Mouse (Mus musculus) liver, embryonic 13.5 days (tissue): ENCODE measurements around the gene Pakap. TPM values are rescaled to one million over a fixed set of nuclear protein-coding genes. Genes with fewer than 3 reads are reported as not detected.

Experiments
- ATAC-seq: fragments of 200-750 bp; cut with Nextera tagmentation; 2 replicates; pipeline ENCODE4 v1.8.0; 2017; ENCODE audit warnings: low read depth, mild to moderate bottlenecking, moderate number of reproducible peaks, moderate library complexity
- DNase-seq: peaks from one replicate; pipeline ENCODE4 v3.0.0; 2022
- H3K27ac ChIP-seq: fragments of 300-500 bp; sonication (generic); 2 replicates; pipeline ENCODE4 v1.5.1; 2015; ENCODE audit warnings: moderate library complexity, mild to moderate bottlenecking, inconsistent platforms
- H3K27me3 ChIP-seq: fragments of 300-500 bp; sonication (generic); 2 replicates; pipeline ENCODE4 v1.6.1; 2015; ENCODE audit warnings: mild to moderate bottlenecking, inconsistent platforms
- H3K36me3 ChIP-seq: fragments of 300-500 bp; sonication (generic); 2 replicates; pipeline ENCODE4 v1.6.1; 2015; ENCODE audit warnings: mild to moderate bottlenecking, inconsistent platforms
- H3K4me1 ChIP-seq: fragments of 300-500 bp; sonication (generic); replicated peaks from 2 replicates; pipeline ENCODE4 v1.6.1; 2015; ENCODE audit warnings: inconsistent platforms
- H3K4me2 ChIP-seq: fragments of 300-500 bp; sonication (generic); 2 replicates; pipeline ENCODE4 v1.6.1; 2015; ENCODE audit warnings: inconsistent platforms, mild to moderate bottlenecking, moderate library complexity
- H3K4me3 ChIP-seq: fragments of 300-500 bp; sonication (generic); replicated peaks from 2 replicates; pipeline ENCODE4 v1.5.1; 2015; ENCODE audit warnings: mild to moderate bottlenecking, inconsistent platforms
- H3K9ac ChIP-seq: fragments of 300-500 bp; sonication (generic); 2 replicates; pipeline ENCODE4 v1.6.1; 2015; ENCODE audit warnings: mild to moderate bottlenecking, inconsistent platforms
- H3K9me3 ChIP-seq: fragments of 300-500 bp; sonication (generic); replicated peaks from 2 replicates; pipeline ENCODE4 v1.6.1; 2016; ENCODE audit warnings: inconsistent platforms
- WGBS: fragments of 180-500 bp; shearing (Covaris S2); methylation state at CpG from one replicate; pipeline ENCODE4 v1.1.7; 2015; ENCODE audit not compliant: insufficient replicate concordance; 5-methylcytosine and 5-hydroxymethylcytosine counted together
- polyA plus RNA-seq: library from polyadenylated mRNA; unstranded; fragments of >200 nt; fragmentation: Nextera tagmentation; extraction: Ambion mirVana; gene quantifications from 2 replicates; pipeline ENCODE4 v1.2.1, GENCODE M21; 2015

The Pakap gene
- polyA plus RNA-seq, 1 experiment from 2014 or later, result 1.2 TPM

- Histone ChIP-seq H3K9ac (no peak overlapping the region), H3K36me3 (no peaks in the 10 kb centered on the region), H3K4me2 (no peak overlapping the region), H3K4me3 (no peak overlapping the region), H3K9me3 (no peaks in the 10 kb centered on the region), H3K27me3 (no peaks in the 10 kb centered on the region), H3K4me1 (0 out of 2 replicates have a peak, but pooled peaks cover 2% of the 10 kb centered on the region), H3K27ac (no peak overlapping the region)
- DNase-seq, result no peak
- ATAC-seq, result no peak
- 18% methylated on average over 3 of the region's 3 CpGs for WGBS
These were observed 359.7 kb downstream of the Pakap start for GRCm38 (mm10) chr4:57927464-57928205.

DNA sequence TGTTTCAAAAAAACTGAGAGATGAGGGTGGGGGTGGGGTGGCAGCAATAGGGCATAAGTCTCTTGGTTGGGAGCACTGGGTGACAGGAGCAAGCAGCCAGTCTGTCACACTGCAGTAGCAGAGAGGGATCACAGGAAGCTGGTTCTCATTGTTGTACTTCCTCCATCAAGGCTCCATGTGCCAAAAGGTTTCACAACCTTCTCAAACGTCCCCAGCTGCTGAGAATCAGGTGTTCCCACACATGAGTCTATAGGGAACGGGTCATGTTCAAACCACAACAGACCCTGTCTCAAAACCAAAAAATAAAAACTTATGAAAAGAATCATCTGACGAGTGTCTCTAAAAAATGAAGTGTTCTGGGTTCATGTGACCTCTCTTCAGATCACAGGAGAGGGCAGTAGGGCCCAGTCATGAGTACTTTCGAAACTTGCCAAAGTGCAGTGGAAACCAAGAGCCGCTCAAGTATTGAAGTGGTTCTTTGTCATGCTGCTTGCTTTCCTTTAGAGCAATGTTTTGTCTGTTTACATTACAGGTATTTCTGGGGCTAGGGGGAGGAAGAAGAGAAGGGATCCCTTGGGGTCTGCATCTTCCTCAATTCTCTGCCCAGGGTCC lies 362.7 kb downstream of the Pakap start:
- DNase-seq (no peak), ATAC-seq (no peak)
- no peaks in the 10 kb centered on the region for H3K27me3 ChIP-seq
- H3K4me2 ChIP-seq, result no peak overlapping the region
- no peak overlapping the region for H3K4me3 ChIP-seq
- no peak overlapping the region for H3K9ac ChIP-seq
- no peak overlapping the region for H3K27ac ChIP-seq
- 0 out of 2 replicates have a peak, but pooled peaks cover 2% of the 10 kb centered on the region for H3K4me1 ChIP-seq
- 37% methylated on average over 5 of the region's 5 CpGs for WGBS
- no peaks in the 10 kb centered on the region for H3K9me3 ChIP-seq
- H3K36me3 ChIP-seq, result no peaks in the 10 kb centered on the region

GRCm38 (mm10) chr4:57934181-57934580 lies 366.2 kb downstream of the Pakap start:
- Histone ChIP-seq H3K4me2 (no peak overlapping the region), H3K36me3 (no peaks in the 10 kb centered on the region), H3K9ac (no peak overlapping the region), H3K4me1 (0 out of 2 replicates have a peak, but pooled peaks cover 2% of the 10 kb centered on the region), H3K27ac (no peak overlapping the region), H3K27me3 (no peaks in the 10 kb centered on the region), H3K9me3 (no peaks in the 10 kb centered on the region), H3K4me3 (no peak overlapping the region)
- no peak for ATAC-seq
- 57% methylated on average over 5 of the region's 5 CpGs for WGBS
- no peak for DNase-seq

DNA sequence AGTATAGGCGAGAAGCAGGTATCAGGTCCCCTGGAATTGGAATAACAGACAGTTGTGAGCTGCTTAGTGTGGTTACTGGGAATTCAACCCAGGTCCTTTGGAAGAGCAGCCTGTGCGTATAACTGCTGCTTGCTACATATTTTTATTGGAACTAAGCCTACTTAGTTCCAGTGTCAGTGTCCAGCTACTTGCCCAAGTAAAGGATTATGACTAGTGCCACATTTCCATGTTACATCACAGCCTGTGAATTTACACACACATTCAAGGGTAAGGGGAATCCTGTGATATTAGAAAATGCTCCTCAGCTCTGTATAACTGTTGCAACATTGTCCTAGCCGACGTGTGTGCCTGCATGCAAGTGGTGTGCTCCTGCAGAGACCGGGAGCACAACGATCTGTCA lies 369.3 kb downstream of the Pakap start:
- ATAC-seq (no peak), DNase-seq (no peak)
- no peak overlapping the region for H3K9ac ChIP-seq
- H3K36me3 ChIP-seq, result no peaks in the 10 kb centered on the region
- 76% methylated on average over 6 of the region's 6 CpGs for WGBS
- no peak overlapping the region for H3K27ac ChIP-seq
- H3K27me3 ChIP-seq, result no peaks in the 10 kb centered on the region
- no peaks in the 10 kb centered on the region for H3K4me1 ChIP-seq
- no peak overlapping the region for H3K4me3 ChIP-seq
- H3K4me2 ChIP-seq, result no peak overlapping the region
- H3K9me3 ChIP-seq, result no peaks in the 10 kb centered on the region

DNA sequence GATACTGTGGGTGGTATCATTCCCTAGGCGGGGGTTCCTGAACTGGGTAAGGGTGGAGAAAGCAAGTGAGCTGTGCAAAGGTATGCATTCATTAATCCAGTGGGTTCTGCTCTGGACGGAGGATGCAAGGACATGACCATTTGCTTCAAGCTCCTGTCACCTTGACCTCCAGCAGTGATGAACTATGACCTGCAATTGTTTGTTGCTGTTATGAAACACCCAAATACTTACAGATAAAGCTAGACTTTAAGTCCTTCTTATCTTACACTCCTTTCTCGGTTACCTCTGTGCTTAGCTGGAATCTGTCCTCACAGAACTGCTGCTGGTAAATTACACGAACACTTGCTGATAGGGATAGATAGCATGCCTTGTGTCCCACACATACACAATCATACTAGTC lies 372.7 kb downstream of the Pakap start:
- DNase-seq (no peak), ATAC-seq (no peak)
- Histone ChIP-seq H3K4me1 (no peaks in the 10 kb centered on the region), H3K9me3 (no peaks in the 10 kb centered on the region), H3K4me3 (no peak overlapping the region), H3K4me2 (no peak overlapping the region), H3K27me3 (no peaks in the 10 kb centered on the region), H3K9ac (no peak overlapping the region), H3K27ac (no peak overlapping the region), H3K36me3 (peaks cover 28% of the 10 kb centered on the region)
- WGBS, result 45% methylated on average over 4 of the region's 4 CpGs

DNA sequence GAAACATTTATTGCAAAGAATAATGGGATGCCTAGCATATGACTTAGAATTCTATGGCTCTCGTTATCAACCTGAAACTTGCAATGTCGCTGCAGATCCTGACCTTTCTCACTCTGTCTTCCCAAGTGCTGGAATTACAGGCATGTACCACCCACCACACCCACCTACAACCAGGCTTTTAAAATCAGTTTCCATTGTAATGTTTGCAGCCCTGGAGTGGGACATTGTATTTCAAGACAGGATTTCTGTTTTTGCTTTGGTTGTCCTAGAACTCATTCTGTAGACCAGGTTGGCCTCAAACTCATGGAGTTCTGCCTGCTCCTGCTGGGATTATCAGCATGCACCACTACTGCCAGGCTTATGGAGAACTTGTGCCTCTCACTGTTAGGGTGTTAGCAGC lies 374.9 kb downstream of the Pakap start:
- ATAC-seq, result no peak
- no peaks in the 10 kb centered on the region for H3K27me3 ChIP-seq
- no peak for DNase-seq
- H3K4me1 ChIP-seq, result no peaks in the 10 kb centered on the region
- 79% methylated on average over 2 of the region's 2 CpGs for WGBS
- H3K4me2 ChIP-seq, result no peak overlapping the region
- no peaks in the 10 kb centered on the region for H3K9me3 ChIP-seq
- H3K27ac ChIP-seq, result no peak overlapping the region
- no peak overlapping the region for H3K9ac ChIP-seq
- no peak overlapping the region for H3K4me3 ChIP-seq
- peaks cover 49% of the 10 kb centered on the region for H3K36me3 ChIP-seq

Other genes with a start within 250 kb of the Pakap start
- gene Palm2, start 133.9 kb upstream of the Pakap start, polyA plus RNA-seq, result 0.29 and 0.60 TPM in 2 replicates
- gene Akap2, start 149.5 kb downstream of the Pakap start, polyA plus RNA-seq, result 1.1 and 1.5 TPM in 2 replicates